Mouse (Mus musculus): ENCODE measurements around the gene Fto.
A peak's percentile ranks its signal among the peaks of the same experiment; 100 is the strongest.

Fto gene

DNA sequence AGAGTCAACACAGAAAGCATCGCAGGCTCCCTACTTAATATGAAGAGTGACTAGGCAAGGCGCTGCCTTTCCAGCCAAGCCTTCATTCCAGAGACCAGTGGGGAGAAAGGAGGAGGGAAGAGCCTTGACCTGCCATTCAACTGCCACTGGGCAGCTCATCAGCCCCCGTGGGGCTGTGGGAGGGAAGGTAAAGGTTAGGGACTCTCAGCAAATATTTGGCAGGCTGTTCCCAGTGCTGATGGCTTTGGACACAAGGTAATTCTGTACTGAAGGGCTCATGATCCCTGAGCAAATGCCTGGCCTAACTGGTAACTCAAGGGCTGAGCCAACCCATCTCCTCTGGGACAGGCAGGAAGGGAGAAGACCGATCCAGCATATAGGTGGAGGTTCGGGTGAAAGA, 393.2 kb downstream of the Fto start:
- no peak for DNase-seq

DNA sequence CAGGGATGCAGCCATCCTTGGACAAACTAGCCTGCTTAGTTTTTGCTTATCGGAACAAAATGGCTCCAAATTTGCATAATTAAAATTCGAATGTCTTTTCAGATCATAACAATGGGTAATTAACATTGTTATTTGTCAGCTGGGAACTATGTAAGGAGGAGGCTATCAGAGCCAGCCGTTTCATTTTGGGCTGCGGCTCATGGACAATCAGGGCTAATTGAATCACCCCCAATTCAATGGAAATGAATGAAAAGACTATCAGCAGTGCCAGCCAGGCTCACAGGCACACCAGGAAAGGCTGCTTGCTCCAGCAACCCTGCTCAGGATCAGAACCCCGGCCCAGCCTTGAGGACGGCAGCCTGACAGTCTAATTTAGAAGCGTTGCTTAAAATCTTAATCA, 395.3 kb downstream of the Fto start:
- DNase-seq = no peak

DNA sequence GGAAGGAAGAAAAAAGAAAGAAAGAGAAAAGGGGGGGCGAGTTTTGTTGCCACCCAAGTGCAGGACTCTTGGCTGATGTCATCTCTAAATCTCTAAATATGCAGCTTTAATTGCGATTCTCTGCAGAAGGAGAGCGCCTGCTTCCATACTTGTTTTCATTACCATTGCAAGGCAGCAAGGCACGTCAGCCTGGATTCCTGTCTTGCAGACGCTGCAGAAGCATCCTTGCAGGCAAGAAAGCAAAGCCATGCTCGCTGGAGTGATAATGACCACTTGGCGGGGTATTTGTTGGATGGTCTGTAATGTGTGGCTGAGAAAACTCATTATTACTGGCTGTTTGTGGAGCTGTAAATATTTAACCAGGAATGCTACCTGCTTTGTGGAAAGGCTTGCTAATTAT, 396.4 kb downstream of the Fto start:
- no peak for DNase-seq

DNA sequence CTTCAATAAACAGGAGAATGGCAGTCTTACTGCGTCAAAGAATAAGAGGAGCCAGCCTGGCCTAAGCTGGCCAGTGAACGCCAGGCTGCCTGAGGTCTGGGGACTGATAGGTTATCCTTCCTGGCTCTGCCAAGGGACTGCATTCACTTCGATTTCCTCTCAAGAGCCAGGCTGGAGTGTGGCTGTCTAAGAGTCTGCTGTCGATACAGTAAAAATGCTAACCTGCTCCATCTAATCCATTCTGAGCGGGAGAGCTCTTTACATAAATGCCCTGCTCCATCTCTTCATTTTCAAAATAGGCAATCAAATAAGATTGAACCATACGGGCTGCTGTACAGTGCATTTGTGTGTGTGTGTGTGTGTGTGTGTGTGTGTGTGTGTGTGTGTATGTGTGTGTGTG, 397.9 kb downstream of the Fto start:
- no peak for DNase-seq

DNA sequence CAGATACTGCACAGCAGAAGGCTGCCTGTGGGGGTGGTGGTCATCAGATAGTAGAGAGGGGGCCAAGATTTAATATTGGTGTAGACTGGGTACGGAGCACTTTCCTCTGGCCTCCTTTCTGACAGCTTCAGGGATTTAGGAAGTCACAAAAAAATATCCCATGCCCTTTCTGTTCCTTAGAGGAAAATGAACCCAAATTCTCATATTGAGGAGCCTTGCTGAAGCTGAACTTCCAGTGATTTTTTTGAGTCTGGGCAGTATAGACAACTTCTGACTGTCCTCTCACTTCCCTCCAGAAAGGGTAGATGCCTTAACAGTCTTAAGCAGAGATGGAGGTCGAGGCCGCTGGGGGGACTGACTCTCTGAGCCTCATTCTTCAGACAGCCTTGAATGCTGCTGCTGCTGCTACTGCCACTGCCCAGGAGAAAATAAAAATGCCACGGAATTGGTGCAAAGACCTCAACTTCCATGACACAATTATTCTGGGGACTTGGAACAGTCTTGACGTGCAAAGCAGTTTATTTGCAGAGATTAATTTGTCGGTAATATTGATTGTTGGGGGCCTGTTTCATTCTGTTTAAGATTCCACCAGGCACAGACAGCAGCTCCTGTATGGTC, 398.8 kb downstream of the Fto start:
- no peak for DNase-seq

DNA sequence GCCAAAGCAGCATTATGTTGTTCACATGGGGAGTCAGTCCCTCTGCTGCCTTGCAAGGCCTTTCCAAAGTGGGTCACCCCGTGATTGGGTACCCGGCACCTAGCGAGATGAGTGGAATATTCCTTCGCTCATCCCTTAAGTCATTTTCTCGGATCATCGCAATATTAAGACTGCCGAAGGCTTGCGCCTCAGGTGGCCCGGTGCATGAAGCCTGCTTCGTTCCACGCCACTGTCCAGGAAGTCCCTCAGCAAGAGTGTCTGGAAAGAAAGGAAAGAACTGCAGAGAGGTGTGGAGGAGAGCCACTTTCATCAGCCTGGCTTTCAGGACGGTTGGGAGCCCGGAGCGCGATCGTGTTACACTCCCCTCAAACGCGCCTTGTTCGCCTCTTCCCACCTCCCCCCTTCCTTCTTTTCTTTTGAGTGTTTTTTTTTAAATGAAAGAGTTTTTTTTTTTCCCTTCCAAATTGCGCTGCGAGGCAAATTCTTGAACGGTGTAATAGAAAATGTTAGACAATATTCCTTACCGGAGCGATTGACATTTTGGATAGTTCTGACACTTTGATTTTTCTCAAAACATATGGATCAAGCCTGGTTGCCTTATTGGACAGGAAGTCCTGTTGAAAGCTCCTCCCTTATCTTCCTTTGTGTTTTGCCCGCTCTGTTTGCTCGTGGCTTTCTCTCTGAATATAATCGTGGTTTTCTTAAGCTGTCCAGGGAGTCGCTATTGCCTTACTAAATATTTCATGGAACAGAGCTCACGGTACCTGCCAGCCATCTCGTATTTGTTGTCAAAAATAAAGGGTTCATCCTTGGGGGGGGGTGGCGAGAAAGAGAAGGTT, 399.6 kb downstream of the Fto start:
- DNase-seq = peak; percentile 6 to 9

DNA sequence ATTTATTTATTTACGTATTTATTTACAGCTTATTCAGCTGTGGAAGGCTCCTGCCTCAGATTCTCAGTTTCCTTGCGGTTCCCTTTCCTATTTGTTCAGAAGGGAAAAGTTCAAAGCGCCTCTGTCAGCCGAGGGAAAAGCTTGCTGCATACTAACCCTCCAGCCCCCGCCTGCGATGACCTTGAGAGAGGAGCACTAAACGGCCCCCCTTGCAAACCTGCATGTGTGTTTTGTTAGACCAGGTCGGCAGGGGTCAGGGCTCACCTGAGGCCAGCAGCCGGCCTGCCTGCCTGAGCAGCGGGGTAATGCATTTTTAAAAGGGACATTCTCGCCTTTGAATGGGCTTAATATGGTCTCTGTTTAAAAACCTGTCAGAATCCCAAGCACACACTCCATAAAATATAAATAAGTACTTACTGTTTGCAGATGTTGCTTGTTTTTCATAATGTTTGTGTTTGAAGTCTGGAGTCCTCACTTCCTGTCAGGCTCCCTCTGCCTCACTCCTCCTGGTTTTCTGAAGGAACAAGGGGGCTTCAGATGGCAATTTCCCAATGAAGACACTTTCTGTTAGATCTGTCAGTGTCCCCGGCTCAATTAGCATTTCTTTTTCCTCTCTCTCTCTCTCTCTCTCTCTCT, 400.5 kb downstream of the Fto start:
- DNase-seq = no peak

DNA sequence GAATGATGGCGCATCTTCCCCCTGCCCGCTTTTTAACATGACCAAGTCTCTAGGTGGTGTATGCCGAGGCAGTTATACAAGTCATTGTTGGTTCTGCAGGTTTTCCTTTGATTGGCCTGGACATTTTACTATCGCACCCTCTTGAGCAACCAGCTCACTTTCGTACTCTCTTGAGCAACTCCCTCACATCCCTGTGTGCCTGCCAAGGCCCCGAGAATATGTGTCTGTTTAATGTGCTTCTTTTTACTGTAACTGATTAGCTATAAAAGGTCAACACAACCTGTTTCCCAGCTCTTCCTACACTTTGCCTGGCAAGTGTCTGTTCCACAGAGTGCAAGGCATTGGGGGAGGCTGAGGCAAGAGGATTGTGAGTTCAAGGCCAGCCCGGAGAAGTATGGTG, 401.4 kb downstream of the Fto start:
- no peak for DNase-seq

DNA sequence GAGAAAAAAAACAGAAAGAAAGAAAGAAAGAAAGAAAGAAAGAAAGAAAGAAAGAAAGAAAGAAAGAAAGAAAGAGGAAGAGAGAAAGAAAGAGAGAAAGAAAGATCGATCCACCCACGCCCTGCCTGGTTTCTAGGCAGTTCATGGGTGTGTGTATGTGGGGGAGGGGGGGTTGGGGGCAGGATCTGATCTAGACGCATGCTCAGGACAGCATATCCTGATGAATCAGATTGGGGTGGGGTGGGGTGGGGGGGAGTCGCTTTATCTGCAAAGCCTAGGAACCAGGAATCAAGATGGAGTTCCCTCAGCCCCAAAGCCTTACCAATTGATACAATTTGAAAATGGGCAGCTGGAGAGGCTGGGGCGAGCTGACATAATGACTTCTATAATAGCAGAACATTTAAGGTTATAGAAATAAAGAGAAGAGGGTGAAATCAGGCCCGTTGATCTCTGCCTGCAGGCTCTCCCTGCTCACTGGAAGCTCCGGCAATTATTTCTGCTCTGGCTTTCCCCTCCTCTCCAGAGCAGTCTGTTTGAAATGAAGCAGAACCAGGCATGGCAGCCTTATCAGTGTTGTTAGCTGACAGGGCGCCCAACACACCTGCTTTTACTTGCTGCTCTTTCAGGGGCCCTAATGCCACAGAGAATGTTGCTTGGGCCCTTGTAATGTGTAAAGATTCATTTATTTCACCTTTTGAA, 402.2 kb downstream of the Fto start:
- DNase-seq = no peak

Measured in cerebellum, adult 18-20 months (tissue).